Mouse (Mus musculus) limb, embryonic 14.5 days (tissue): Measurements from ENCODE around the gene Iffo1. TPM values are rescaled to one million over a fixed set of nuclear protein-coding genes. Genes with fewer than 3 reads are reported as not detected.

Experiments used
- ATAC-seq: fragments of 200-750 bp; cut with Nextera tagmentation; 2 replicates; pipeline ENCODE4 v1.8.0; 2017; ENCODE audit warnings: low read depth, moderate number of reproducible peaks, moderate TSS enrichment; ENCODE audit not compliant: low FRiP score
- DNase-seq: peaks from one replicate; pipeline ENCODE4 v3.0.0-alpha.2; 2015; ENCODE audit warnings: low spot score
- H3K27ac ChIP-seq: fragments of 300-500 bp; sonication (generic); replicated peaks from 2 replicates; pipeline ENCODE4 v1.5.1; 2014; ENCODE audit warnings: low read depth, mild to moderate bottlenecking, low read length, moderate library complexity, mixed read lengths
- H3K27me3 ChIP-seq: fragments of 300-500 bp; sonication (generic); 2 replicates; pipeline ENCODE4 v1.6.1; 2014; ENCODE audit warnings: low read length, mixed read lengths; ENCODE audit not compliant: control insufficient read depth, insufficient read depth
- H3K36me3 ChIP-seq: fragments of 300-500 bp; sonication (generic); 2 replicates; pipeline ENCODE4 v1.6.1; 2014; ENCODE audit warnings: mild to moderate bottlenecking, low read length, moderate library complexity, mixed read lengths; ENCODE audit not compliant: control insufficient read depth, insufficient read depth
- H3K4me1 ChIP-seq: fragments of 300-500 bp; sonication (generic); 2 replicates; pipeline ENCODE4 v1.6.1; 2014; ENCODE audit warnings: antibody characterized with exemption, low read length, mixed read lengths; ENCODE audit not compliant: control insufficient read depth, insufficient read depth
- H3K4me2 ChIP-seq: fragments of 300-500 bp; sonication (generic); replicated peaks from 2 replicates; pipeline ENCODE4 v1.6.1; 2014; ENCODE audit warnings: low read depth, mild to moderate bottlenecking, low read length, moderate library complexity; ENCODE audit not compliant: severe bottlenecking
- H3K4me3 ChIP-seq: fragments of 300-500 bp; sonication (generic); replicated peaks from 2 replicates; pipeline ENCODE4 v1.5.1; 2014; ENCODE audit warnings: low read length
- H3K9ac ChIP-seq: fragments of 300-500 bp; sonication (generic); 2 replicates; pipeline ENCODE4 v1.6.1; 2014; ENCODE audit warnings: mild to moderate bottlenecking, low read depth, low read length, moderate library complexity; ENCODE audit not compliant: severe bottlenecking
- H3K9me3 ChIP-seq: fragments of 300-500 bp; sonication (generic); 2 replicates; pipeline ENCODE4 v1.6.1; 2016; ENCODE audit warnings: low read length; ENCODE audit not compliant: control insufficient read depth
- POLR2A ChIP-seq: fragments of 200-500 bp; IDR thresholded peaks from 2 replicates; pipeline ENCODE4 v1.8.0; 2012; ENCODE audit warnings: inconsistent platforms, mild to moderate bottlenecking, moderate library complexity, borderline replicate concordance; ENCODE audit not compliant: insufficient read depth, insufficient read length; ENCODE audit errors: extremely low read depth
- WGBS: fragments of 180-500 bp; shearing (Covaris S2); extraction: QIAGEN DNeasy Blood & Tissue Kit; methylation state at CpG from one replicate; pipeline ENCODE4 v1.1.7; 2014; 5-methylcytosine and 5-hydroxymethylcytosine counted together
- polyA plus RNA-seq, 2 experiments: library from polyadenylated mRNA; depleted of rRNA in 1 of 2; stranded (reverse) in 1 of 2; unstranded in 1 of 2; fragments of >200 nt; fragmentation: Nextera tagmentation in 1 of 2; extraction: Ambion mirVana in 1 of 2; gene quantifications; 2 replicates each; pipeline versions ENCODE4 v1.2.1 to v1.2.3; 2012 to 2014

Gene Iffo1
- polyA plus RNA-seq, 2 experiments = 34.1 to 64.7 TPM

GRCm38 (mm10) chr6:125129710-125130402 lies 15.2 kb upstream of the Iffo1 start:
- Histone ChIP-seq H3K9ac (no peak overlapping the region), H3K4me1 (no peaks in the 10 kb centered on the region), H3K4me3 (no peak overlapping the region), H3K4me2 (no peak overlapping the region), H3K9me3 (no peaks in the 10 kb centered on the region), H3K27me3 (no peaks in the 10 kb centered on the region), H3K27ac (no peak overlapping the region), H3K36me3 (peaks cover 72% of the 10 kb centered on the region)
- TF ChIP-seq POLR2A = no peak
- 87% methylated on average over 19 of the region's 20 CpGs for WGBS
- ATAC-seq (no peak), DNase-seq (no peak)

GRCm38 (mm10) chr6:125131302-125132156 lies 13.5 kb upstream of the Iffo1 start, which contains the start of gene Nop2:
Gene Nop2 (plus strand): TSS chr6:125131909.
- H3K27ac ChIP-seq = peak within 1 kb of the TSS; percentile 66
- peak; percentile 95 for DNase-seq
- no peaks in the 10 kb centered on the region for H3K4me1 ChIP-seq
- no peaks in the 10 kb centered on the region for H3K9me3 ChIP-seq
- whole genome bisulfite sequencing = 3% methylated on average over 52 of the region's 66 CpGs
- peak within 1 kb of the TSS; percentile 83 for H3K4me3 ChIP-seq
- ATAC-seq = peak; percentile 95
- no peaks in the 10 kb centered on the region for H3K27me3 ChIP-seq
- H3K9ac ChIP-seq = peak within 1 kb of the TSS; percentile 73
- peaks cover 72% of the 10 kb centered on the region for H3K36me3 ChIP-seq
- TF ChIP-seq POLR2A = 0 out of 2 replicates have a peak, but pooled peaks have one; percentile 69
- H3K4me2 ChIP-seq = peak within 1 kb of the TSS; percentile 86

- DNase-seq = no peak
- Histone ChIP-seq H3K27ac (no peak overlapping the region), H3K9me3 (no peaks in the 10 kb centered on the region), H3K36me3 (peaks cover 72% of the 10 kb centered on the region), H3K4me3 (peak overlapping the region; percentile 83), H3K4me2 (peak overlapping the region; percentile 86), H3K27me3 (no peaks in the 10 kb centered on the region), H3K4me1 (no peaks in the 10 kb centered on the region), H3K9ac (peak overlapping the region; percentile 73)
- no peak for ATAC-seq
- 10% methylated on average over 11 of the region's 11 CpGs for WGBS
- TF ChIP-seq POLR2A = no peak
Observed at GRCm38 (mm10) chr6:125132470-125132869, 12.6 kb upstream of the Iffo1 start.

- 91% methylated on average over 19 of the region's 19 CpGs for WGBS
- no peak overlapping the region for H3K27ac ChIP-seq
- no peak for DNase-seq
- TF ChIP-seq POLR2A = no peak
- no peaks in the 10 kb centered on the region for H3K4me1 ChIP-seq
- ATAC-seq = no peak
- no peak overlapping the region for H3K4me2 ChIP-seq
- peaks cover 89% of the 10 kb centered on the region for H3K36me3 ChIP-seq
- no peak overlapping the region; the same call in 1 of the 2 replicates for H3K9ac ChIP-seq
- H3K27me3 ChIP-seq = no peaks in the 10 kb centered on the region
- H3K4me3 ChIP-seq = no peak overlapping the region
- H3K9me3 ChIP-seq = no peaks in the 10 kb centered on the region
Observed at GRCm38 (mm10) chr6:125137002-125137671, 7.9 kb upstream of the Iffo1 start.

GRCm38 (mm10) chr6:125139747-125140146 lies 5.3 kb upstream of the Iffo1 start:
- Histone ChIP-seq H3K27me3 (no peaks in the 10 kb centered on the region), H3K36me3 (peaks cover 91% of the 10 kb centered on the region), H3K4me2 (no peak overlapping the region), H3K27ac (no peak overlapping the region), H3K9ac (no peak overlapping the region), H3K4me1 (no peaks in the 10 kb centered on the region), H3K4me3 (no peak overlapping the region), H3K9me3 (no peaks in the 10 kb centered on the region)
- DNase-seq = no peak
- ATAC-seq = no peak
- TF ChIP-seq POLR2A = no peak
- WGBS = 86% methylated on average over 7 of the region's 7 CpGs
